Mouse (Mus musculus) lung, adult 18-20 months (tissue): ENCODE measurements around the gene Mlph.

Experiments used
- DNase-seq, 2 experiments: peaks; one replicate each; pipeline ENCODE4 v3.0.0; 2022; ENCODE audit warnings: mixed read lengths in 2 of 2

The Mlph gene

DNA sequence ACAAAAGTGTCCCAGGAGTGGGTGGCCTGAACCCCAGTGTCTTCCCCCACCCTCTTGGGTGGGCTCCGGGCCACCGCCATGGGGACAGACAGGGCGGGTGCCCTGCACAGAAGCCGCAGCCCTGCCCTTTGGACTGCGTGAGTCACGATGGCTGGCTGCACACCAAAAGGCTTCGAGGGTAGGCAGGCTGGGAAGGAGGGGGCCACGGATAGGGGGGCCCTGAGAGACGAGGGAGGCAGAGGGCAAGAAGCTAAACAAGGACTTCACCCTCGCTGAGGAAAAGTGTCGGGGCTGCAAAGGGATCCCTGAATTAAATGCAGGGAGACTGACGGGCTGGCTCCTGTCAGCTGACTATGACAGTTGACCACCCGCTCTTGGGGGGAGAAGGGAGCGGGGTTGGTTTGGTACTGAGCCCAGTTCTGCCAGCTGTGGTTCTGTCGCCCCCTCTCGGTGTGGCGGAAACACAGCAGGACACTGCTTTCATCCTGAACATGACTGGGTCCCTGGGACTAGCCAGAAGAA is 5.2 kb upstream of the Mlph start:
- peak; percentile 70 to 76 for DNase-seq

DNA sequence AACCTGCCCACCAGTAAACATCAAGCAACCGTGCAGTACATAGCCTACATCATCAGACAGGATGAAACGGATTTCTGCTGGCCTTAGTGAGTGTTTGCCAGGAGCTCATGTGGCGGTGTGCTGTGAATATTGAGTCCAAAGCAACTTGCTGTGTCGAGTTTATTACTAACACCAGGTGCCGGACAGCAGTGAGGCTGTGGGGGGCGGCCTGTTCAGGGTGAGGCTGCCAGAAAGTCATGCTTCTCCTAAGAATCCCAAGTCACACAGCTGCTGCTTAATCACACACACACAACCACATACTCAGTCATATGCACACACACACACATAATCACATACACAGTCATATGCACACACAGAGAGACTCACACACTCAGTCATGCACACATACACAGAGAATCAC is 1.7 kb upstream of the Mlph start:
- DNase-seq, result no peak

GRCm38 (mm10) chr1:90917509-90917908 is 2.6 kb downstream of the Mlph start:
- no peak for DNase-seq

DNA sequence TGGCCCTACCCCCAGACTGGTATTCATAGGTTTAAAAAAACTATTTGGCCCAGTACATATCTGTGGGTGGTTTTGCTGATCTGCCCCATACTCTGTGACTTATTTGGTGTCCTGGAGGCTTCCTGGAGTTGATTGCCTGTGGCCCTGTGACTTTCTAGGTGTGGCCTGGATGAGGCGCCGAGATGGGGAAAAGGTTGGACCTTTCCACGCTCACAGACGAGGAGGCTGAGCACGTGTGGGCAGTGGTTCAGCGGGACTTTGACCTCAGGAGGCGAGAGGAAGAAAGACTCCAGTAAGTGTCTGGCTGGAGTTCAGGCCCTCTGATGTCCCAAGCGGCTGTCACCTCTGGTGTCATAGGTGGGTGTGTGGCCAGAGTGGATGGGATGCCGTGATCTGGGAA is 6.8 kb downstream of the Mlph start:
- DNase-seq, result no peak

DNA sequence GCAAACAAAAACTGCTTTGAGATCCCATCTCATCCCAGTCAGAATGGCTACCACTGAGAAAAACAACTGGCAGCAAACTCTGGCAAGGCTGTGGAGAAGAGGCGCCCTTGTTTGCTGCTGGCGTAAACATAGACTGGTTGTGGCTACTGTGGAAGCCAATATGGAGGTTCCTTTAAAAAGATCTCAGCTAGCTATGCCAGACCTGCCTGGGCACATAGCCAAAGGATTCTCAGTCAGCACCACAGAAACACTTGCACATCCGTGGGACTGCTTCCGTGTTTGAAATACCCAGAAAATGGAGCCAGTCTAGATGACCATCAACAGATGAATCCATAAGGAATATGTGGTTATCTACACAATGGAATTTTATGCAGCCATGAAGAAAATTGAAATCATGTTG is 11.1 kb downstream of the Mlph start:
- no peak for DNase-seq

DNA sequence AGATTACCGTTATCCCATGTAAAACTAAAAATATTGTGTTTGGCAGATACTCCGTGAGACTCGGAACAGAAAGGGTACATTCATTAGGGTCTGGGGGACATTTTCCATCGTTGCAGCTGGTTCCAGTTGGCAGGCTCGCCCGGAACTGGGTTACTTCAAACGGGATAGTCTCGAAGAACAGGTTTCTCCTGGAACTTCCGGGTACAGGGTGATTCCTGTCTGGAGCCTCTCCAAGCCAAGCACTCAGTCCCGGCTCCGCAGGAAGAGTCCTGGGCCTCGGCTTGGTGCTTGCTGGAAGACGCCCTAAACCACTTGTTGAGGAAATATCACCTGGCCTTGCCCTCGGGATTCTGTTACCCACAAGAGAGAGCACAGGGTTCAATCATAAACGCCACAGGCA is 12.4 kb downstream of the Mlph start:
- peak; percentile 77 to 86 for DNase-seq

DNA sequence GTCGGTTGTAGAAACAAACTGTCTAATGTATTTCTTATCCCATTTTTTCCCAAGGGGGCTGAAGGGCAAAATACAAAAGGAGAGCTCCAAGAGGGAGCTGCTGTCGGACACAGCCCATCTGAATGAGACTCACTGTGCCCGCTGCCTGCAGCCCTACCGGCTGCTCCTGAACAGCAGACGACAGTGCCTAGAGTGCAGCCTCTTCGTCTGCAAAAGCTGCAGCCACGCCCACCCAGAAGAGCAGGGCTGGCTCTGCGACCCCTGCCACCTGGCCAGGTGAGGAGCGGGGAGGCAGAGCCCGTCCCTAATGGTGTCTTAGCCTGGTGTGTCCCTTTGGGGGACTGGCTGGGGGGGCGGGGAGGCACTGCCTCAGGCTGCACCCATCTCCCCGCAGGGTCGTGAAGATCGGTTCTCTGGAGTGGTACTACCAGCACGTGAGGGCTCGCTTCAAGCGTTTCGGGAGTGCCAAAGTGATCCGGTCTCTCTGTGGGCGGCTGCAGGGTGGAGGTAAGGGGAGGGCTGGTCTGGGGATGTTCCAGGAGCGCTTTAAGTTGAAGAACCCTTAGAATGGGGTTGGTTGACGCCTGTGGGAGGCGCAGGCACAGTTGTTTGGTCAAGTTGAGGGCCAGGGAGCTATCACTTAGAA is 13.2 kb downstream of the Mlph start:
- peak in 1 of 2 experiments; percentile 18 for DNase-seq

- DNase-seq, result peak; percentile 84 to 89
Measured at GRCm38 (mm10) chr1:90928575-90928934, 13.7 kb downstream of the Mlph start.

DNA sequence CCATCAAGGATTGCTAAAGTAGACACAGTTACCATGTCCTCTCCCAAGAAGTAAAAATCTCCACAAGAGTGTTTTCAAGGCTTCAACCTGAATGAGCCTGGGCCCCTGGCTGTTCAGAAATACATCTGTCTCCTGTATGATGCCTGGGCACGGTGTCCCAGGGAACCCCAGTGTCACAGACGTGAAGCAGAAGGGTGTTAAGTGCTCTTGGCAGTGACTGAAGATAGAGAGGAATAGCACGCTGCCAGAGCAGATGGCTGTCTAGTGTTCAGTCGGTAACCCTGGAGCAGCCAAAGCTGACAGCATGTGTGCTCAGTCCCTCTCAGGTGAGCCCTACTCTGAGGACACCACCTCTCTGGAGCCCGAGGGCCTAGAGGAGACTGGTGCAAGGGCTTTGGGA is 18.1 kb downstream of the Mlph start:
- DNase-seq, result no peak

- DNase-seq, result no peak
Measured at GRCm38 (mm10) chr1:90936990-90937389, 22.1 kb downstream of the Mlph start.

- DNase-seq, result no peak
Measured at GRCm38 (mm10) chr1:90939980-90940379, 25.1 kb downstream of the Mlph start.

- peak in 1 of 2 experiments; percentile 35 for DNase-seq
Measured at GRCm38 (mm10) chr1:90945171-90945570, 30.3 kb downstream of the Mlph start.

DNA sequence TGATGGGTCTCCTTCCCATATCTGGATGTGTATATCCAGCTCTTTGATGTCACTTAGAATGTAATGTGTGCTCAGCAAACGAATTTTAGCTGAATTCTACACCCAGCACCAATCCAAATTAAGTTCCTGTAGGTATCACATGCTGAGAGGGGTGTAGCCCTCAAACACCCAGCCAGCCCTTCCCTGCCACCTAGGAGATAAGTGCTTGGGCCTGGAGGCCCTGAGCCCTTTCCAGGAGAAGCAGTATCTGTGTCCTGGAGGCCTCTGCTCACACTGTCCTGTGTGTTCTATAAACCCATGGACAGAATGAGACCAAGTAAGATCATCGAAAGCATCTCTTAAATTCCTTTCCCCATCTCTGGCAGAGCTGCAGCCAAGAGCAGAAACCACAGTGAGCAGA is 32.4 kb downstream of the Mlph start:
- no peak for DNase-seq

DNA sequence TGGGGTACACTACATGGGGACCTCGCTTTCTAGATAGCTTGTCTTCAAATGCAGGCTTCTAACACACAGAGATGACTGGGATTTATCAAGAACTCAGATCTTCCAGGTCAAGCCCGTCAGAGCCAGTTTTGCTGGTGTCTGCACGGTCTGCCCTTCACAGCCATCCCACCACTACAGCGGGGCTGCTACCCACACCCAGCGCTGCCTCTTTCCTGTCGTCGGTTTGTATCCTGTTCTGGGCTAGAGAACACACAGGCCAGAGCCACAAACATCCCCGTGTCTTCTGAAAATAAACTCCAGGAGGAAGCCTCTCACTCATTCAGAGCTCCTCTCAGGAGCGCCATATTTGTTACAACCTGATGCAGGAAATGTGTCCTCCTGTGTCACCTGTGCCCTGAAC is 34.4 kb downstream of the Mlph start:
- no peak for DNase-seq

DNA sequence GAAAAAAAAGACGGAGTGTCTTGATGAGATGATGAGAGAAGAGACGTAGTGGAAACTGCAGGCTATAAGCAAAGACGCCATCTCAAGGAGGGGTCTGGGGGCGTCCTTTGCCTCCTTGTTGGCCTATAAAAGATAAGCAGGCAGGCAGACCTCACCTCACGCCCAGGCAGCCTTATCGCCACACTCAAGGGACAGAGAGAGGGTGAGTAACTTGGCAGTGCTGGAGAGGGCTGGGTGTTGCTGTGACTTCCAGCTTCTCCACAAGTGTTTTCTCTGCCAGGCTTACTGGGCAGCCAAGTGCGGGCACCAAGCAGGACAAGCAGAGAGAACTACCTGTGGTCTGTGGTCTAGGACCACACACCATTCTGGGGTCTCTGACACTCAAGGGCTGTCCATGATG is 36.8 kb downstream of the Mlph start:
- DNase-seq, result peak; percentile 24 to 32

- DNase-seq, result no peak
Measured at GRCm38 (mm10) chr1:90952808-90953207, 37.9 kb downstream of the Mlph start, which contains the start of gene Prlh. Prlh (plus strand) TSS chr1:90953108.

- DNase-seq, result no peak
Measured at GRCm38 (mm10) chr1:90953688-90954087, 38.8 kb downstream of the Mlph start.

DNA sequence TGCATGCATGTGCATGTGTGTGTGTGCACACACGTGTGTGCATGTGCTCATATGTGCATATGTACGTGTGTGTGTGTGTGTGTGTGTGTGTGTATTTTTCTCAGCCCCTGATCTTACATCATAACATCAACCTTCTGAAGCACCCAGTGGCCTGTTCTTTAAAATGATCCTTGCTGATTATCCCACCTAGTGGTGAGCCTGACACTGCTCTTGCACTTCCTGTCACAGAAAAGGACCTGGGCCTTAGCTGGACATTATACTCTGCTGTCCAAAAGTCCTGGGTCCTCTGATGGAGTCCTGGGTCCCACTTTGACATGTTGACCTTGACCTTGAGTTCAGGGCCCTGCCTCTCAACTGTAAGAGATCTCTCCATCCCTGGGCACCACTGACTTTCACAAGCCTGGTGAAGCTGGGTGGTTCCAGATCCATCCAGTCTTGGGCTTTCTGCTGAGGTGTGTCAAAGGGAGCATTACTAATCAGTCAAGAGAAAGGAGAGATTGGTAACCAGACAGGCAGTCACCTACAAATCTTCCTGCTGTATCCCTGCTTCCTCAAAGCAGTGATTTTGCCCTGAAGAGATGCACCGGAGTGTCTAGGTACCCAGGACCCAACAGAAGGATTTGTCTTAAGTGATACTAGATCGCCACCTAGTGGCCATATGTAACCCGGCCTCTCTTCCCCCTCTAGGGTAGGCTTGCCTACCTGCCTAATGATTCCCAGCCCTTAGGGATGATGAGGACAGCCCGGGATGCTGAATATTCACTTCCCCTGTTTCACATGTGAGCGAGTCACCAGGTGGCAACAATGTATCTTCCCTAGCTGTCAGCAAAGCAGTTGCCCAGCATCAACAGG is 41.6 kb downstream of the Mlph start:
- peak; percentile 50 to 68 for DNase-seq

DNA sequence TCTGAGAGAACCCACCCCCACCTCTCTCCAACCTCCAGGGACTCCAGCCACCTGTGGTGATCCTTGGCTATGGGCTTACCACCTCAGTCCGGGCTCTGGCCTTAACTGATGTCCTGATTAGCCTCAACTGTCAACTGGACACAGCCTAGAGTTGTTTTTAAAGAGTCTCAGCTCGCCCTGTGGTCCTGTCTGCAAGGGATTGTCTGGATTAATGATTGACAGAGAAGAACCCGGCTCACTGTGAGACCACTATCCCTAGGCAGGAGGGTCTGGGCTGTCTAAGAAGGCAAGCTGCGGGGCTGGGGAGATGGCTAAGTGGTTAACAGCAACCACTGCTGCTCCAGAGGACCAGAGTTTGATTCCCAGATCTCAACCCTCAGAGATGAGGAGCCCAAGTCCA is 47.6 kb downstream of the Mlph start:
- no peak for DNase-seq

DNA sequence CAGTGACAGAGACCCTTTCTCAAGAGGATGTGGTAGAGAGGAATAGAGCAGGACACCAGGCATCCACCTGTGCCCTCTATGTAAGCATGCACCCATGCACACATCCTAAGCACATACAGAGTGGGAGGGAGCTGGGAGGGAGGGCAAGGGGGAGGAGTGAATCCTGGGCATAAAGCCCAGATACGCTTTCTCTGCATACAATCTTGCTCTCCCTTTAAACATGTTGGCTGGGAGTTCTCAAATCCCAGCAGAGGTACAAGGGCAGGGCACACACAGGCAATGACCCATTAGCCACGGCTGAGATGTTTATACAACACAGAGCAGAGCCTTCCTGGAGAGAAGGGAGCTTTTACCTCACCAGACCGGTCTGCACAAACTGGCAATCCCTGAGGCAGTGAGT is 48.1 kb downstream of the Mlph start:
- peak in 1 of 2 experiments; percentile 48 for DNase-seq

DNA sequence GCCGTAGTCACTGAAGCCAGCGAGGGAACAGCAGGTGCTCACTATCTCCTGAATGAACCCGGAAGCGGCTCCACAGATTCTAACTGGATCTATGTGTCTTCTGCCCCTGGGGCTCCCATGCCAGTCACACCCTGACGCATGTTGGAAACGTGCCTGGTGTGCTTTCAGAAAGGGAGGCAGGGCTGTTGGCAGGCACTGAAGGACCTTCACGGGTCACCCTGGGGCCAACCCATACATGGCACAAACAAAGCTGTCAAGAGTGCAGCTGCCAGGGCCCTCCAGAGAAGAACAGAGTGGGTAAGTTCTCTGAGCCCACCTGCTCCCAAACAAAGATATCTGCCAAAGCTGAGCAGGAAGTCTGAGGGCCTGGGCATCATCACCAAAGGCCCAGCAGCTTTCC is 52.7 kb downstream of the Mlph start:
- DNase-seq, result peak; percentile 81 to 90

- DNase-seq, result no peak
Measured at GRCm38 (mm10) chr1:90968649-90969048, 53.8 kb downstream of the Mlph start.

- peak; percentile 87 to 92 for DNase-seq
Measured at GRCm38 (mm10) chr1:90969347-90969784, 54.5 kb downstream of the Mlph start, which contains the start of gene Rab17. Rab17 (minus strand) TSS chr1:90969661.

GRCm38 (mm10) chr1:90969881-90970390 is 55.1 kb downstream of the Mlph start:
- DNase-seq, result peak in 1 of 2 experiments; percentile 41
